Mouse (Mus musculus): Measurements from ENCODE around the gene Enpp3. TPM values are rescaled to one million over a fixed set of nuclear protein-coding genes. Genes with fewer than 3 reads are reported as not detected.

Enpp3 gene
- polyA plus RNA-seq, 1 experiment: 64.3 TPM

DNA sequence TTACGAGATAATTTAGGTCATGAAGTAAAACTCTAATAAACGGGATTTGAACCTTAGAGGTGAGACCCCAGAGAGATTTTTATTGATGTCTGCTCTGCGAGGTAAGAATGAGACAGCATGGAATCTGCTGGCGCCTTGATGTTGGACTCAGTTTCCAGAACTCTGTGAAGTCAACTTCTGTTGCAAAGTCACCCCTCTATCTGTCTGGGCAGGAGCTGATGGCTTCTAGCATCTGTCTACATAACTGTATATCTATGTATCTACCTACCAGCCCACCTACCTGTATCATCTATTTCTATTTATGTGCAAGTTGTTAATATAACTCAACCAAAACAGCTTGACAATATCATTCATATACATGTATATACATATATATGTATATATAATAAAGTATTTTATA is 57.3 kb downstream of the Enpp3 start:
- 90% methylated on average over 4 of the region's 4 CpGs for WGBS
- H3K4me3 ChIP-seq (ENCODE audit: low read depth, low read length): no peak overlapping the region
- H3K36me3 ChIP-seq (ENCODE audit: control insufficient read depth, insufficient read depth, low read length): peaks cover 3% of the 10 kb centered on the region; the same call in 1 of the 2 replicates
- TF ChIP-seq POLR2A (IDR thresholded peaks at IDR 0.05; ENCODE audit: low read depth, low read length): no peak
- TF ChIP-seq CTCF (IDR thresholded peaks at IDR 0.05; ENCODE audit: extremely low read depth, insufficient read length, insufficient replicate concordance, low read depth, low read length): no peak
- no peaks in the 10 kb centered on the region for H3K27me3 ChIP-seq (ENCODE audit: control insufficient read depth, insufficient read depth, low read length)
- no peak overlapping the region for H3K27ac ChIP-seq (ENCODE audit: insufficient read depth, low read depth, low read length)
- no peaks in the 10 kb centered on the region for H3K4me1 ChIP-seq (ENCODE audit: control insufficient read depth, insufficient read depth, insufficient read length, low read length)

GRCm38 (mm10) chr10:24784624-24785276 is 57.9 kb downstream of the Enpp3 start:
- H3K27me3 ChIP-seq (ENCODE audit: control insufficient read depth, insufficient read depth, low read length): no peaks in the 10 kb centered on the region
- no peak overlapping the region for H3K27ac ChIP-seq (ENCODE audit: insufficient read depth, low read depth, low read length)
- WGBS: 97% methylated on average over 9 of the region's 9 CpGs
- peaks cover 3% of the 10 kb centered on the region; the same call in 1 of the 2 replicates for H3K36me3 ChIP-seq (ENCODE audit: control insufficient read depth, insufficient read depth, low read length)
- H3K4me3 ChIP-seq (ENCODE audit: low read depth, low read length): no peak overlapping the region
- no peak for TF ChIP-seq CTCF (IDR thresholded peaks at IDR 0.05; ENCODE audit: extremely low read depth, insufficient read length, insufficient replicate concordance, low read depth, low read length)
- TF ChIP-seq POLR2A (IDR thresholded peaks at IDR 0.05; ENCODE audit: low read depth, low read length): no peak
- H3K4me1 ChIP-seq (ENCODE audit: control insufficient read depth, insufficient read depth, insufficient read length, low read length): no peaks in the 10 kb centered on the region

- 74% methylated on average over 3 of the region's 3 CpGs for WGBS
- H3K36me3 ChIP-seq (ENCODE audit: control insufficient read depth, insufficient read depth, low read length): peaks cover 3% of the 10 kb centered on the region; the same call in 1 of the 2 replicates
Observed at GRCm38 (mm10) chr10:24783946-24784345, 58.7 kb downstream of the Enpp3 start.

GRCm38 (mm10) chr10:24778643-24779020 is 64.0 kb downstream of the Enpp3 start:
- H3K4me1 ChIP-seq (ENCODE audit: control insufficient read depth, insufficient read depth, insufficient read length, low read length): no peaks in the 10 kb centered on the region
- no peak overlapping the region for H3K4me3 ChIP-seq (ENCODE audit: low read depth, low read length)
- H3K36me3 ChIP-seq (ENCODE audit: control insufficient read depth, insufficient read depth, low read length): peaks cover 3% of the 10 kb centered on the region; the same call in 1 of the 2 replicates
- 73% methylated on average over 11 of the region's 11 CpGs for WGBS
- TF ChIP-seq CTCF (IDR thresholded peaks at IDR 0.05; ENCODE audit: extremely low read depth, insufficient read length, insufficient replicate concordance, low read depth, low read length) (no peak), POLR2A (IDR thresholded peaks at IDR 0.05; ENCODE audit: low read depth, low read length) (no peak)
- no peak overlapping the region for H3K27ac ChIP-seq (ENCODE audit: insufficient read depth, low read depth, low read length)
- H3K27me3 ChIP-seq (ENCODE audit: control insufficient read depth, insufficient read depth, low read length): no peaks in the 10 kb centered on the region

More at GRCm38 (mm10) chr10:24783946-24784345, 58.7 kb downstream of the Enpp3 start:
- TF ChIP-seq POLR2A (IDR thresholded peaks at IDR 0.05; ENCODE audit: low read depth, low read length): no peak
- no peak for TF ChIP-seq CTCF (IDR thresholded peaks at IDR 0.05; ENCODE audit: extremely low read depth, insufficient read length, insufficient replicate concordance, low read depth, low read length)
- Histone ChIP-seq H3K4me1 (ENCODE audit: control insufficient read depth, insufficient read depth, insufficient read length, low read length) (no peaks in the 10 kb centered on the region), H3K27ac (ENCODE audit: insufficient read depth, low read depth, low read length) (no peak overlapping the region), H3K4me3 (ENCODE audit: low read depth, low read length) (no peak overlapping the region), H3K27me3 (ENCODE audit: control insufficient read depth, insufficient read depth, low read length) (no peaks in the 10 kb centered on the region)

DNA sequence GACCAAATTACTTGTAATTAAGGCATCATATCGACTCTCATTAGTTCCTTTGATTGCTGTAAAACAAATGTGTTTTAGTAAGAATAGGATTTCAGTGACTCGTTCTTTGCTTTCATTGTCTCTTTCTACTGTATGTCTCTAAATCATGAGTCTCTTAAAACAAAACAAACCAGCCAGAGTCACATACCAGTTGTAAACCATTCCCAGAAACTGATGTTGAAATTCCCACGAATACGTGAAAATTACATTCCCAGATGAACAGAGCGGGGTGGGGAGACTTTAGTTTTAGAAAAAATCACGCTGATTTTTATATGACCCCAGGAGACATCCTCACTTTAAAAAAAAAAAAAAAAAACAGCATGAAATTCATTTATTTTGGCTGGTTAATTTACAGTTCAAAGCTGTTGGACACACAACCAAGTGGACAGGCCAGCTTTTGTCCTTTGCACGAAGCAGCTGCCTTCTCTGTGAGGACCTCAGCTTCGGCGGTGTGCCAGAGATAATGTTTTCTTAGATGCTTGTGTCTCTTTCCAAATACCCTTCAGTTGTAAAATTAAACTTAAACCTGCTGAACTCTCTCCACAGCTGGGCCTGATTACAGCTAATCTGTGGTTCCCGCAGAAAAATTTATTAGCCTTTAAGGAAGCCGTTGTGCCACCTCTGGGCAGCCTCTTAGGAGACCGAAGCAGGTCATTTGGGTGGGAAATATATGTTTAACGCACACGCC is 64.5 kb downstream of the Enpp3 start:
- no peak overlapping the region for H3K27ac ChIP-seq (ENCODE audit: insufficient read depth, low read depth, low read length)
- H3K36me3 ChIP-seq (ENCODE audit: control insufficient read depth, insufficient read depth, low read length): peaks cover 3% of the 10 kb centered on the region; the same call in 1 of the 2 replicates
- no peaks in the 10 kb centered on the region for H3K4me1 ChIP-seq (ENCODE audit: control insufficient read depth, insufficient read depth, insufficient read length, low read length)
- no peaks in the 10 kb centered on the region for H3K27me3 ChIP-seq (ENCODE audit: control insufficient read depth, insufficient read depth, low read length)
- 72% methylated on average over 14 of the region's 14 CpGs for WGBS
- H3K4me3 ChIP-seq (ENCODE audit: low read depth, low read length): no peak overlapping the region
- TF ChIP-seq POLR2A (IDR thresholded peaks at IDR 0.05; ENCODE audit: low read depth, low read length): no peak
- TF ChIP-seq CTCF (IDR thresholded peaks at IDR 0.05; ENCODE audit: extremely low read depth, insufficient read length, insufficient replicate concordance, low read depth, low read length): no peak

GRCm38 (mm10) chr10:24769496-24769895 is 73.1 kb downstream of the Enpp3 start:
- Histone ChIP-seq H3K4me1 (ENCODE audit: control insufficient read depth, insufficient read depth, insufficient read length, low read length) (no peaks in the 10 kb centered on the region), H3K4me3 (ENCODE audit: low read depth, low read length) (no peak overlapping the region), H3K27ac (ENCODE audit: insufficient read depth, low read depth, low read length) (no peak overlapping the region), H3K27me3 (ENCODE audit: control insufficient read depth, insufficient read depth, low read length) (no peaks in the 10 kb centered on the region), H3K36me3 (ENCODE audit: control insufficient read depth, insufficient read depth, low read length) (no peaks in the 10 kb centered on the region)
- no peak for TF ChIP-seq POLR2A (IDR thresholded peaks at IDR 0.05; ENCODE audit: low read depth, low read length)
- 90% methylated on average over 7 of the region's 7 CpGs for WGBS

DNA sequence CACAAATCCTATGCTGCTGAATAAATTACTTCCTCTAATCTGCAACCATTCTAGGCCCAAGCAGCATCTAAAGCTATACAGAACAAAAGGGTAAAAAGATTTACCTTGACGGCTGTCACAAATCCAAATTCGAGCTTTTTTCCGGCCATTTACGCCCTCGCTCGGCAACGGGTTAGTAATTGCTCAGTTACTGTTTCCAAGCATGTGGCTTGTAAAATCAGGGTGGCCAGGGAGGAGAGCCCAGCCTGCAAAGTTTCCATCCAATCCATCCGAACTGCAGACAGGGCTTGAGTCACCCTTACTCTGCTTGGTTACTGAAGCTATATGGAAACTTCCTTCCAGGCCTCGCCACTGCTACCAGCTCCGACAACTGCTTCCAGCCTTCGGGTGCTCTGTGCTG is 74.9 kb downstream of the Enpp3 start:
- no peaks in the 10 kb centered on the region for H3K27me3 ChIP-seq (ENCODE audit: control insufficient read depth, insufficient read depth, low read length)
- 88% methylated on average over 11 of the region's 11 CpGs for WGBS
- H3K36me3 ChIP-seq (ENCODE audit: control insufficient read depth, insufficient read depth, low read length): no peaks in the 10 kb centered on the region
- TF ChIP-seq POLR2A (IDR thresholded peaks at IDR 0.05; ENCODE audit: low read depth, low read length) (no peak), CTCF (IDR thresholded peaks at IDR 0.05; ENCODE audit: extremely low read depth, insufficient read length, insufficient replicate concordance, low read depth, low read length) (no peak)
- no peaks in the 10 kb centered on the region for H3K4me1 ChIP-seq (ENCODE audit: control insufficient read depth, insufficient read depth, insufficient read length, low read length)
- no peak overlapping the region for H3K27ac ChIP-seq (ENCODE audit: insufficient read depth, low read depth, low read length)
- H3K4me3 ChIP-seq (ENCODE audit: low read depth, low read length): no peak overlapping the region

All from small intestine, adult 2 months (tissue).